Mouse (Mus musculus) erythroid progenitor cell, adult 5-6 weeks (primary cell): Measurements from ENCODE around the gene Selenon. TPM values are rescaled to one million over a fixed set of nuclear protein-coding genes. Genes with fewer than 3 reads are reported as not detected.

Experiments
- ATAC-seq: replicated peaks from 2 replicates; pipeline ENCODE4 v1.8.0; 2016; ENCODE audit warnings: moderate number of reproducible peaks, mild to moderate bottlenecking, moderate TSS enrichment, inconsistent platforms; ENCODE audit not compliant: poor library complexity, low FRiP score, severe bottlenecking
- total RNA-seq, 2 experiments: library from RNA; stranded (forward) in 1 of 2; stranded (reverse) in 1 of 2; fragments of 150-400 nt in 1 of 2; fragments of 186-747, 209-891 nt in 1 of 2; gene quantifications; 2 replicates each; pipeline versions ENCODE4 v1.2.3 to v1.2.4; 2015 to 2017; ENCODE audit warnings: low replicate concordance in 2 of 2

The Selenon gene
- total RNA-seq, 2 experiments from 2014 or later, result 2.2 to 9.6 TPM

DNA sequence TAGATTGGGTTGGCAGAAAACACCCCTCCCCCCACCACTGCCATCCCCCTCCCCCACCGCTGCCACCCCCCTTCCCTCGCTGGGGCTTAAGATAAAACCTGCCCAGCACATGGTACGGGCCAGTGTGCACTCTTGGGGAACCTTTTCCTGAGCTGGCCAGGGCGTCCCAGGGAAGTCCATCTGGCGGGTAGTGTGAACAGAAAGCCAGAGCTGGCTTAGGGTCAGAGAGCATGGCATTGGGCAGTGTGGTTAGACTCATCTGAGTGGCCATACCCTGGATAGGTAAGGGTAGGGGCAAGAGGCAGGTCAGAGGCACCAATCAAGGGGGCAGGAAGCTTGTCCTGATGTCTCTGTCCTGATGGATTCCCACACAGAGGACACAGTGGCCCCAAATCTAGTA is 27.7 kb upstream of the Selenon start:
- no peak for ATAC-seq

DNA sequence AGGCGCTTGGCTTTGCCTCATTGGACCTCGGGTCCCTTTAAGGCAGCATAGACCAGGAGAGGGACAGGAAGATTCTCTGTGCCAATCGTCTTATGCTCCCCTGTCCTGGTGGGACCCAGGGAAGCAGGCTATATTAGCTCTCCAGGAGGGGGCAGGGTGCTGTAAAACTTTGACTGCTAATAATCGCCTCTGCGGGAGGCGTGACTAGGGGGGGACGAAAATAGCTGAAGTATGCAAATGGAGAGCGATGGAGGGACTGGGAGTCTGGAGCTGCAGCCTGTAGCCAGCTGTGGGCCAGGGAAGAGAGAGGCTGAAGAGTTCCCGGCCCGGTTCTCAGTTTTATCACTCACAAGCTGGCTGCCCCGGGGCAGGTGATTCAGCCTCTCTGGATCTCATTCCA is 27.2 kb upstream of the Selenon start:
- no peak for ATAC-seq

DNA sequence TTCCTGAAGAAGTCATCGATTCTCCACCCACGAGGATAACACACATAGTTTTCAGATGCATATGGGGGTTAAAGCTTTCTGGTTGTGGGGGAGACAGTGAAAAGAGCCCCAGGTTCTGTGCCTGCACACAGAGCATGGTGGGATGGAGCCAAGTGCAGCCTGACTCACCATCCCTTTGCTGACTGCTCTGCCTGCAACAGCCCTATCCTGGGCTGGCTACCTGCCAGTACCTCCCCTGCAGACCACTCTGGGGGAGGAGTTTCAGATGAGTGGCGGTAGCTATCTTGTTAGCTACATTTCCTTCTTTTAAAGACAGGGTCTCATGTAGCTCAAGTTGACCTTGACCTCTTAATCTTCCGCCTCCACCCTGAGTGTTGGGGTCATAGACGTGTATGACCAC is 26.4 kb upstream of the Selenon start:
- ATAC-seq, result no peak

DNA sequence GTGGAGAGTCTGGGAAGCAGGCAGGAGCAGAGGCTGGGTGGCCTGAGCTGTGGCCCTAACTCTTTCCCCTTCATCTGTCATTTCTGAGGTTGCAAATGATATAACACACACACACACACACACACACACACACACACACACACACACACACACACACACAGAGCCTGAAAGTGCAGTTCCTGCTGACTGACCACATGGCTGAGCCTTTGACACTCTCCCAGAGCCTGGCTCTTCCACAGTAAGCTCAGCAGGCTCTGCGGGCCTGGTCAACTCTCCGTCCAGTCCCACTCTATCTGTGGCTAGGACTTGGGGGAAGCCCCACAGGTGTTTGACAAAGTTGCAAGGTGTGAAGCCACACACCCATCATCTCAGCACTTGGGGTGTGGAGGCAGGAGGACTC is 25.3 kb upstream of the Selenon start:
- no peak for ATAC-seq

GRCm38 (mm10) chr4:134575486-134575885 is 23.5 kb upstream of the Selenon start:
- ATAC-seq, result no peak

- no peak for ATAC-seq
Observed at GRCm38 (mm10) chr4:134572449-134573300, 20.7 kb upstream of the Selenon start.

DNA sequence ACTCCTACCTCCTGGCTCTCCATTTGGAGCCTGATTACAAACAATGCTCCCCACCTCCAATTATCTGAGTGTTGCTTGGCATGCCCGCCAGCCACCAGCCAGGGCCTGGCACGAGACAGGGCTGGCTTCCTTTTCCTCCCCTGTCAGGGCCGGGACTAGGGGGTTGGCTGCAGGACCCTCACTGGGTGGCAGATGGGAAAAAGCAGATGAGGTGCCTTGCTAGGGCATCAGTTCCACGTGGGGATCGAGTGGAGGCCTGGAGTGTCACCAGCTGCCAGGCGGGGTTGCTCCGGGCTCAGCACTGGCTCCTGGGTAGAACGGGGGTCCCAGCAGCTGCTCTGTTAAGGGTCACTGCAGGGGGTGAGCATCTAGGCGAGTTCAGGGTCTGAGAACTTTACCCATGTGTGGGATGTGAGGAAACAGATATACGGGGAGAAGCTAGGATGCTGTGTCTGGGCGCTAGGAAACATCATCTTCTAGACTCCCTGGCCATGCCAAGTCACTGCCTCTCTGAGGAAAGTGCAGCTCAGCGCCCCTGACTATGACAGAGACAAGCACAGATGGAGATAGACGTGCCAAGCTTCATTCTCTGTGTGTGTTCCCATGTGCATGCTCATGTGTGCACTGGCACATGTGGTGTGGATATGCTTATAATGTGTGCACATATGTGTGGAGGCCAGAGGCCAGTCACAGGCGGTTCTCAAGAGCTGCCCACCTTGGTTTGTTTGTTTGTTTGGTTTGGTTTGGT is 18.9 kb upstream of the Selenon start:
- ATAC-seq, result no peak

GRCm38 (mm10) chr4:134569831-134570230 is 17.9 kb upstream of the Selenon start:
- ATAC-seq, result no peak

- no peak for ATAC-seq
Observed at GRCm38 (mm10) chr4:134569205-134569604, 17.2 kb upstream of the Selenon start.

GRCm38 (mm10) chr4:134567377-134568226 is 15.6 kb upstream of the Selenon start:
- no peak for ATAC-seq

DNA sequence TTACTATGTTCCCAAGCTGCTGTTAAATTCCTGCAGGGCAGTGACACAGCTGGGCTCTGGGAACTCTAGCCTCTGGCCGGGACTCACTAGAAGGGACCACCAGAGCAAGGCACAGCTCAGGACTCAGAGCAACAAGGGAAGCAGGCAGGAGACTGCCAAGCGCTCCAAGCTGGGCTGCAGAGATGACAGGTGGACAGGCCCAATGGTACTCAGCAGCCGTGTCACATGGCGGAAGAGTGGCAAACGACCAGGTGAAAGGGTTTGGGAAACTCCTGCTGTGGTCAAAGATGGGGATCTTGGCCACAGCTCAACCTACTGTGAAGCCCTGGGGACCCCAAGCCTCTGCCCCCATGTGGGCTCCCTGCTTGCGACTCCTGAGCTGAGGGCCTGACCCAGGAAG is 12.1 kb upstream of the Selenon start:
- peak; percentile 20; the same call in 1 of the 2 replicates for ATAC-seq

- ATAC-seq, result 0 out of 2 replicates have a peak, but pooled peaks have one; percentile 14
Observed at GRCm38 (mm10) chr4:134563624-134564023, 11.7 kb upstream of the Selenon start.

DNA sequence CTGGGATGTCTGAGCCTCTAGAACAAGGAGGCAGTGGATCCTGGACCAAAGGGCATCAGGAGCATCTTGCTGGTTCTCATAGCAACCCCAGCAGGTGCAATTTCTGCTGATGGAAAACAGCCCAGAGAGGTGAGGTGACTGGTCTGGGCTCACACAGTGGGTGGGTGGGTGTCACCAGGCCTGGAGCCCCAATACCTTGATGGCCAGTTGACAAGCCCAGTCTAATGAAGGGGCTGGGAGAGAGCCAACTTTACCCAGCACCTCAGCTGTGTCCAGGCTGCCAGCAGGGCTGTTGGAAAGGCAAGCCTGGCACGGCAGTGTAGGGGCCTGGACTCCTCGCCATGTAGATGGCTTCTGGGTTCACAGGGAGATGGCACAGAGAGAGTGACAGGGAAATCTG is 10.0 kb upstream of the Selenon start:
- no peak for ATAC-seq

- no peak for ATAC-seq
Observed at GRCm38 (mm10) chr4:134560699-134561098, 8.7 kb upstream of the Selenon start.

GRCm38 (mm10) chr4:134559154-134559553 is 7.2 kb upstream of the Selenon start:
- no peak for ATAC-seq

DNA sequence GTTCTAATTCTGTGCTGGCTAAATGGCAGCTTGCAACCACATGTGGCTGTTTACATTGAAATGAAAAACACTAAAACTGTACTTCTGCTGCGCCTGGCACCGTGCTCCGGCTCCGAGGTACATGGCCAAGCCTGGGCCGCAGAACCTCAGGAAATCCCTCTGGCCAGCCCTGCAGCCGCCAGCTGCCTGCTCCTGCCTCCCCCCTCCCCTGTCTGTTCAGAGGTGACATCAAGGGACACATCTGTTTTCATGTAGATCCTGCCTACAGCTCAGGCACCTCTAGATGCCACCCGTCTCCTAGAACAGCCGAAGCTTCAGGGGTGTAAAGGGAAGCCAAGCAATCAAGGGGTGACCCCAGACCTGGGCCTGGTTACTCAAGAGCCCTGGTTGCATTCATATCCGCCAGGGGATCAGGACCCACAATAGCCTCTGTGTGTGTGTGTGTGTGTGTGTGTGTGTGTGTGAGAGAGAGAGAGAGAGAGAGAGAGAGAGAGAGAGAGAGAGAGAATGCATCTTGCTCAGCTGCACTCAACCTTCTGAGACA is 6.7 kb upstream of the Selenon start:
- no peak for ATAC-seq

- ATAC-seq, result no peak
Observed at GRCm38 (mm10) chr4:134557626-134558249, 5.8 kb upstream of the Selenon start.

GRCm38 (mm10) chr4:134555956-134556580 is 4.1 kb upstream of the Selenon start:
- no peak for ATAC-seq

- ATAC-seq, result no peak
Observed at GRCm38 (mm10) chr4:134553631-134554030, 1.7 kb upstream of the Selenon start.
